Mouse (Mus musculus) cerebellum, adult 2 months (tissue): ENCODE data around the gene Esm1.

Source experiments
- CTCF ChIP-seq: fragments of 200-500 bp; IDR thresholded peaks from 2 replicates; pipeline ENCODE4 v1.5.1; 2011; ENCODE audit warnings: low read depth, mild to moderate bottlenecking, control low read depth, low read length, moderate library complexity, borderline replicate concordance; ENCODE audit not compliant: insufficient read depth
- POLR2A ChIP-seq: fragments of 200-500 bp; IDR thresholded peaks from 2 replicates; pipeline ENCODE4 v1.6.1; 2011; ENCODE audit warnings: low read length, control low read depth, borderline replicate concordance; ENCODE audit not compliant: insufficient read depth

GRCm38 (mm10) chr13:113227076-113227475, 17.6 kb downstream of the Esm1 start:
- no peak for TF ChIP-seq POLR2A
- TF ChIP-seq CTCF = no peak
